Mouse (Mus musculus) lung, embryonic 15.5 days (tissue): ENCODE measurements at regions not wholly inside any gene's neighbourhood (a gene's known extent, or its start where the extent isn't known, plus 50 kb on each side); places are given as distances from the start of the nearest gene placed in this dataset.

Source experiments
- ATAC-seq: fragments of 200-750 bp; cut with Nextera tagmentation; 2 replicates; pipeline ENCODE4 v1.8.0; 2017; ENCODE audit warnings: moderate number of reproducible peaks, borderline replicate concordance; ENCODE audit not compliant: low FRiP score, low TSS enrichment; ENCODE audit errors: extremely low read depth
- H3K27ac ChIP-seq: fragments of 300-500 bp; sonication (generic); 2 replicates; pipeline ENCODE4 v1.5.1; 2015; ENCODE audit warnings: moderate library complexity, mild to moderate bottlenecking, inconsistent platforms
- H3K27me3 ChIP-seq: fragments of 300-500 bp; sonication (generic); 2 replicates; pipeline ENCODE4 v1.6.1; 2015; ENCODE audit warnings: inconsistent platforms
- H3K36me3 ChIP-seq: fragments of 300-500 bp; sonication (generic); 2 replicates; pipeline ENCODE4 v1.6.1; 2015; ENCODE audit warnings: inconsistent platforms
- H3K4me1 ChIP-seq: fragments of 300-500 bp; sonication (generic); 2 replicates; pipeline ENCODE4 v1.6.1; 2015; ENCODE audit warnings: inconsistent platforms
- H3K4me2 ChIP-seq: fragments of 300-500 bp; sonication (generic); 2 replicates; pipeline ENCODE4 v1.6.1; 2015; ENCODE audit warnings: inconsistent platforms, mild to moderate bottlenecking, moderate library complexity
- H3K4me3 ChIP-seq: fragments of 300-500 bp; sonication (generic); 2 replicates; pipeline ENCODE4 v1.5.1; 2015; ENCODE audit warnings: mild to moderate bottlenecking, inconsistent platforms
- H3K9ac ChIP-seq: fragments of 300-500 bp; sonication (generic); 2 replicates; pipeline ENCODE4 v1.6.1; 2015; ENCODE audit warnings: inconsistent platforms
- H3K9me3 ChIP-seq: fragments of 300-500 bp; sonication (generic); 2 replicates; pipeline ENCODE4 v1.6.1; 2016; ENCODE audit warnings: inconsistent platforms
- WGBS: fragments of 180-500 bp; shearing (Covaris S2); methylation state at CpG from one replicate; pipeline ENCODE4 v1.1.7; 2015; 5-methylcytosine and 5-hydroxymethylcytosine counted together

- no peak overlapping the region for H3K4me3 ChIP-seq
- no peaks in the 10 kb centered on the region for H3K36me3 ChIP-seq
- H3K9me3 ChIP-seq, result no peaks in the 10 kb centered on the region
- ATAC-seq, result no peak
- no peak overlapping the region for H3K27ac ChIP-seq
- H3K9ac ChIP-seq, result no peak overlapping the region
- H3K27me3 ChIP-seq, result no peaks in the 10 kb centered on the region
- H3K4me2 ChIP-seq, result no peak overlapping the region
- no peaks in the 10 kb centered on the region for H3K4me1 ChIP-seq
Observed at GRCm38 (mm10) chr14:36691958-36692357, 276.6 kb downstream of the Ccser2 start.

- 61% methylated on average over 2 of the region's 2 CpGs for WGBS
Observed at GRCm38 (mm10) chr14:36691018-36691417, 277.6 kb downstream of the Ccser2 start.

GRCm38 (mm10) chr14:36658678-36659263, 309.8 kb downstream of the Ccser2 start:
- no peaks in the 10 kb centered on the region for H3K36me3 ChIP-seq
- 86% methylated on average over 1 of the region's 1 CpGs for WGBS
- H3K4me3 ChIP-seq, result no peak overlapping the region
- H3K9me3 ChIP-seq, result no peaks in the 10 kb centered on the region
- ATAC-seq, result no peak
- H3K4me1 ChIP-seq, result no peaks in the 10 kb centered on the region
- no peak overlapping the region for H3K27ac ChIP-seq
- no peak overlapping the region for H3K9ac ChIP-seq
- no peak overlapping the region for H3K4me2 ChIP-seq
- H3K27me3 ChIP-seq, result no peaks in the 10 kb centered on the region

More at GRCm38 (mm10) chr14:36691018-36691417, 277.6 kb downstream of the Ccser2 start:
- H3K4me1 ChIP-seq, result no peaks in the 10 kb centered on the region
- no peak for ATAC-seq
- H3K36me3 ChIP-seq, result no peaks in the 10 kb centered on the region
- H3K27me3 ChIP-seq, result no peaks in the 10 kb centered on the region
- H3K4me2 ChIP-seq, result no peak overlapping the region
- H3K4me3 ChIP-seq, result no peak overlapping the region
- no peak overlapping the region for H3K27ac ChIP-seq
- H3K9me3 ChIP-seq, result no peaks in the 10 kb centered on the region
- H3K9ac ChIP-seq, result no peak overlapping the region

- no peaks in the 10 kb centered on the region for H3K9me3 ChIP-seq
- no peak overlapping the region for H3K4me2 ChIP-seq
- no peak overlapping the region for H3K9ac ChIP-seq
- 66% methylated on average over 3 of the region's 3 CpGs for WGBS
- ATAC-seq, result no peak
- H3K27me3 ChIP-seq, result no peaks in the 10 kb centered on the region
- H3K27ac ChIP-seq, result no peak overlapping the region
- no peaks in the 10 kb centered on the region for H3K36me3 ChIP-seq
- no peak overlapping the region for H3K4me3 ChIP-seq
- no peaks in the 10 kb centered on the region for H3K4me1 ChIP-seq
Observed at GRCm38 (mm10) chr14:36658193-36658592, 310.4 kb downstream of the Ccser2 start.

DNA sequence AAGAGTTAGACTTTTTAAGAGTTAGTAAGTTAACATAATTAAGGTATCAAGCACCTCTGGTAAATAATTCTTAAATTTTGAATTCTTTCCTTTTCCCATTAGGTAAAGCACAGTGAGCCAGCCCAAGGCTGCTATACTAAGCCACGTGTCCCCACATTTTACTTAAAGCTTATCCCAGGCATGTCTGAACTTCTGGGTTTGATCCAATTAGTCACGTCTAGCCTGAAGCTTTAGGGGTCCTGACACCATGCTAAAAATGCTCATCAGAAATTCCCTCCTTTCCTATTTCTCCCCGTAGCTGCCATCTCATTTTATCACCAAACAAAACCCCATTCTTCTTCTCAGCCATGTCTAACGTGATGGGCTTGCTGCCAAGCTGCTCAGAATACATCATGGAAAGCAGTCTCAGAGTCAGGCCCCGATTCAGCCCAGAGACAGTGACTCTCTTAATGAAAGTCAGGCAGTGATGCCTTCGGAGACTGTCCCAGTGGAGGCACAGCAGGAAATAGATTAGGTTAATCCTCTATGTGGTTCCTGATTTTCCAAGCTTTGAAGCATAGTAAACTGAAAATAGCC, 315.5 kb downstream of the Ccser2 start:
- ATAC-seq, result no peak
- Histone ChIP-seq H3K27ac (no peak overlapping the region), H3K4me2 (no peak overlapping the region), H3K27me3 (no peaks in the 10 kb centered on the region), H3K4me1 (no peaks in the 10 kb centered on the region), H3K9ac (no peak overlapping the region), H3K36me3 (no peaks in the 10 kb centered on the region), H3K4me3 (no peak overlapping the region), H3K9me3 (no peaks in the 10 kb centered on the region)
- 19% methylated on average over 6 of the region's 6 CpGs for WGBS

- Histone ChIP-seq H3K9ac (no peak overlapping the region), H3K27ac (no peak overlapping the region), H3K27me3 (no peaks in the 10 kb centered on the region), H3K4me1 (no peaks in the 10 kb centered on the region), H3K9me3 (no peaks in the 10 kb centered on the region), H3K4me3 (no peak overlapping the region), H3K4me2 (no peak overlapping the region), H3K36me3 (no peaks in the 10 kb centered on the region)
- no peak for ATAC-seq
- WGBS, result 34% methylated on average over 6 of the region's 6 CpGs
Observed at GRCm38 (mm10) chr14:36651053-36651735, 317.4 kb downstream of the Ccser2 start.

DNA sequence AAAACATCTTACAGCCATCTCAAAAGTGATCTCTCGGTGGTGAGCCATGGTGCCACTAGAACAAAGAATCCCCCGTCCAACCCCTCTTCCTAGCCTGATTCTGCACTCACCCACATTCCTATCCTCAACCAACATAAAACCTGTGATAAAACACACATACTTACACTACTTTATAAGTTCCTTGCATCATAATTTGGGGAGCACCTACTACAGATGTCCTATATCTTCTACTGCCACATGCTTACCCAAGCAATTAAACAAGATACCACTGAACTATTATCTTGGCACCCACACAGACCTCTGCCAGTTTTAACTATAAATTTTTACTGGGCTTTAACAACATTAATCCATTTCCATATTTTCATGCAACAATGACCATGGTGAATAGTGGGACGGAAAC, 321.9 kb downstream of the Ccser2 start:
- Histone ChIP-seq H3K36me3 (no peaks in the 10 kb centered on the region), H3K4me1 (no peaks in the 10 kb centered on the region), H3K27ac (no peak overlapping the region), H3K9me3 (no peaks in the 10 kb centered on the region), H3K4me3 (no peak overlapping the region), H3K27me3 (no peaks in the 10 kb centered on the region), H3K4me2 (no peak overlapping the region), H3K9ac (no peak overlapping the region)
- no peak for ATAC-seq
- WGBS, result 74% methylated on average over 3 of the region's 3 CpGs

GRCm38 (mm10) chr14:36646237-36646636, 322.3 kb downstream of the Ccser2 start:
- no peaks in the 10 kb centered on the region for H3K36me3 ChIP-seq
- no peak for ATAC-seq

DNA sequence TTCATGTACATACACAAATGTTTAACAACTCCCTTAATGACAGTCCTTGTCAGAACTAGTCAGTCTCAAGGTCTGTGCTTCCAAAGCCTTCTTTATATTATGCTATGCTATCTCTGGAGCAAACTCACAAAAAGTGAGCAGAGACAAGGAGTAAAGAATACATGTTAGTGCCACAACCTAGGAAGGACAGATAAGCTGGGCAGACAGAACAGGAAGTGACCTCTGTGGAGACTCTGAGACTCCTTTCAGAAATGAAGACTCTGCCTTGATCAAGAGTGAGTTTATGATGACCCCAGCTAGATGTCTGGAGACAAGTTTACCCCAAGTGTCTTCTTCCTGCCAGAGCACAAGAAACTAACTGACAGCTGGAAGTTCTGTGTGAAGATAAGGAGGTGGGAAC, 343.8 kb downstream of the Ccser2 start:
- Histone ChIP-seq H3K9me3 (no peaks in the 10 kb centered on the region), H3K4me3 (no peak overlapping the region), H3K4me1 (no peaks in the 10 kb centered on the region), H3K4me2 (no peak overlapping the region), H3K27ac (no peak overlapping the region), H3K9ac (no peak overlapping the region), H3K36me3 (no peaks in the 10 kb centered on the region), H3K27me3 (no peaks in the 10 kb centered on the region)
- no peak for ATAC-seq

More at GRCm38 (mm10) chr14:36646237-36646636, 322.3 kb downstream of the Ccser2 start:
- H3K27ac ChIP-seq, result no peak overlapping the region
- no peak overlapping the region for H3K4me2 ChIP-seq
- no peaks in the 10 kb centered on the region for H3K4me1 ChIP-seq
- H3K27me3 ChIP-seq, result no peaks in the 10 kb centered on the region
- H3K9ac ChIP-seq, result no peak overlapping the region
- H3K9me3 ChIP-seq, result no peaks in the 10 kb centered on the region
- H3K4me3 ChIP-seq, result no peak overlapping the region

GRCm38 (mm10) chr14:36624134-36624533, 344.4 kb downstream of the Ccser2 start:
- Histone ChIP-seq H3K9ac (no peak overlapping the region), H3K27me3 (no peaks in the 10 kb centered on the region), H3K4me3 (no peak overlapping the region), H3K4me1 (no peaks in the 10 kb centered on the region), H3K36me3 (no peaks in the 10 kb centered on the region), H3K27ac (no peak overlapping the region), H3K9me3 (no peaks in the 10 kb centered on the region), H3K4me2 (no peak overlapping the region)
- 82% methylated on average over 1 of the region's 1 CpGs for WGBS
- no peak for ATAC-seq

DNA sequence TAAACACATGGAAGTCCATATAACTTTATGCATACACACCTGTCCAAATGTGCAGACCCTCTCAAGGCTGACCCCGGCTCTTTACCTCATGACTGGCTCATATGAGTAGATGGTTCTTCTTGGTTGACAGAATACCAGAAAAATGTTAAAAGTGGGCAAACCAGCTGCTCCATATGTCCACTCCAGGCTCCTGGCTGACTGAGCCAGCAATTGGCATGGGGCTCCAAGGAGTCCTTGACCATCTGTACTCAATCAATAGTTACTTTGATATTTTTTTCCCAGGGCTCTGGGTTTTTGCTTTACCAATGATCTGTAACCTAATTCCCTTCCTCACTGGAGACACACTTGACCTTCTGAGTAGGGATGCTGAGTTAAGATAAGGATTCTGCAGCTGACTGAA, 345.5 kb downstream of the Ccser2 start:
- Histone ChIP-seq H3K9me3 (no peaks in the 10 kb centered on the region), H3K27ac (no peak overlapping the region), H3K4me3 (no peak overlapping the region), H3K36me3 (no peaks in the 10 kb centered on the region), H3K4me2 (no peak overlapping the region), H3K9ac (no peak overlapping the region), H3K27me3 (no peaks in the 10 kb centered on the region), H3K4me1 (no peaks in the 10 kb centered on the region)
- ATAC-seq, result no peak
- 90% methylated on average over 1 of the region's 1 CpGs for WGBS

- no peak for ATAC-seq
- Histone ChIP-seq H3K9ac (no peak overlapping the region), H3K4me3 (no peak overlapping the region), H3K9me3 (no peaks in the 10 kb centered on the region), H3K4me2 (no peak overlapping the region), H3K27ac (no peak overlapping the region), H3K4me1 (no peaks in the 10 kb centered on the region), H3K36me3 (no peaks in the 10 kb centered on the region), H3K27me3 (no peaks in the 10 kb centered on the region)
- WGBS, result 77% methylated on average over 1 of the region's 1 CpGs
Observed at GRCm38 (mm10) chr14:36618459-36619085, 350.0 kb downstream of the Ccser2 start.
